Mouse (Mus musculus) lung, postnatal 0 days (tissue): ENCODE data around the gene Adgrg5.

Experiments used
- CTCF ChIP-seq: IDR thresholded peaks from 2 replicates; pipeline ENCODE4 v1.5.1; 2016; ENCODE audit warnings: antibody characterized with exemption, mild to moderate bottlenecking
- EP300 ChIP-seq: IDR thresholded peaks from 2 replicates; pipeline ENCODE4 v1.6.1; 2016; ENCODE audit warnings: antibody characterized with exemption, mild to moderate bottlenecking, control low read depth

DNA sequence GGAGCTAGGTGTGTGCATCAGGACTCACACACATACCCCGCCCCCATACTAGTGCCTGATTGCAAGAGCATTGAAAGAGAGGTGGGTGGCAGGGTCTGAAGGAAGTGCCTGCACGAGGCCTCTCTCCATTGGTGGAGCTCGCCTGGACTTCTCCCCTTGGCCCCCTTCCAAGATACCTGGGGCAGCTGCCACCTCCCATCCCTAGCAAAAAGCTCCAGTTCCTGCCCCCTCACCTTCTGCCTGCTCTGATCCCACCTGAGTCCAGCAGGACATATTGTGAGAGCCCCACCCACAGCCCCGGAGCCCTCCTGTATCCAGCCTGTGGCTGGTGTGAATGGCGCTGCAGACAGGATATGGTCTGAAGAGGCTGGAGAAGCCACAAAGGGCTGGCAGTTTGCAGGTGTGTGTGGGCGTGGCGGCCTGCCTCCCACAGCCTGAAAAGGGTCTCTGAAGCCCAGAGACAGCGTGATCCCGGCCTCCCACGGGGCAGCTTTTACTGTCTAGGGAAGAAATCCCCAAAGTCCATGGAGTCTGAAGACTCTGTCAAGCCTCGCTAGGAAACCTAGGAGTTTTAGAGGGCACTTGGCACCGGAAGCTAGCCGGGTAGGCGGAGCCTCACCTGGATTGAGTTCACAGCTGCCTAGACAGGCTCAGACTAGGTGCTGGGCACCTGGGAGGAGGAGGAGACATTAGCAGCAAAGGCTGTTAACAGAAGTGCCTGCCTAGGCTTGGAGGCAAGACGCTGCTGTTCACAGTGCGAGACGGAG is 53.3 kb downstream of the Adgrg5 start:
- TF ChIP-seq CTCF (no peak), EP300 (no peak)
